Mouse (Mus musculus) embryonic facial prominence, embryonic 13.5 days (tissue): Measurements from ENCODE around the gene Gm10722. TPM values are rescaled to one million over a fixed set of nuclear protein-coding genes. Genes with fewer than 3 reads are reported as not detected.
"Not testable (repeated sequence)": the region's sequence is repeated elsewhere in the genome, so short reads cannot be mapped to it uniquely, and the experiment has no call there.

Experiments used
- ATAC-seq: fragments of 200-750 bp; cut with Nextera tagmentation; 2 replicates; pipeline ENCODE4 v1.8.0; 2017; ENCODE audit warnings: low read depth; ENCODE audit not compliant: insufficient number of reproducible peaks, insufficient read depth, low FRiP score, low TSS enrichment
- H3K27ac ChIP-seq: fragments of 300-500 bp; sonication (generic); 2 replicates; pipeline ENCODE4 v1.5.1; 2015; ENCODE audit warnings: moderate library complexity, mild to moderate bottlenecking, inconsistent platforms
- H3K27me3 ChIP-seq: fragments of 300-500 bp; sonication (generic); 2 replicates; pipeline ENCODE4 v1.6.1; 2015; ENCODE audit warnings: mild to moderate bottlenecking, inconsistent platforms
- H3K36me3 ChIP-seq: fragments of 300-500 bp; sonication (generic); 2 replicates; pipeline ENCODE4 v1.6.1; 2015; ENCODE audit warnings: mild to moderate bottlenecking, inconsistent platforms
- H3K4me1 ChIP-seq: fragments of 300-500 bp; sonication (generic); 2 replicates; pipeline ENCODE4 v1.6.1; 2015; ENCODE audit warnings: inconsistent platforms
- H3K4me2 ChIP-seq: fragments of 300-500 bp; sonication (generic); 2 replicates; pipeline ENCODE4 v1.6.1; 2015; ENCODE audit warnings: moderate library complexity, mild to moderate bottlenecking, inconsistent platforms
- H3K4me3 ChIP-seq: fragments of 300-500 bp; sonication (generic); 2 replicates; pipeline ENCODE4 v1.5.1; 2015; ENCODE audit warnings: mild to moderate bottlenecking, inconsistent platforms
- H3K9ac ChIP-seq: fragments of 300-500 bp; sonication (generic); 2 replicates; pipeline ENCODE4 v1.6.1; 2015; ENCODE audit warnings: mild to moderate bottlenecking, inconsistent platforms
- H3K9me3 ChIP-seq: fragments of 300-500 bp; sonication (generic); 2 replicates; pipeline ENCODE4 v1.6.1; 2016; ENCODE audit warnings: inconsistent platforms
- WGBS: fragments of 180-500 bp; shearing (Covaris S2); methylation state at CpG from one replicate; pipeline ENCODE4 v1.1.7; 2015; ENCODE audit warnings: mixed read lengths; 5-methylcytosine and 5-hydroxymethylcytosine counted together
- polyA plus RNA-seq: library from polyadenylated mRNA; unstranded; fragments of >200 nt; fragmentation: Nextera tagmentation; extraction: Ambion mirVana; gene quantifications from 2 replicates; pipeline ENCODE4 v1.2.1, GENCODE M21; 2015

Gene Gm10722
- polyA plus RNA-seq, 1 experiment from 2014 or later: not detected

GRCm38 (mm10) chr9:3015896-3016295, 15.2 kb downstream of the Gm10722 start:
- H3K4me1 ChIP-seq, ATAC-seq, H3K36me3 ChIP-seq, H3K9me3 ChIP-seq, H3K27me3 ChIP-seq, H3K27ac ChIP-seq, H3K4me2 ChIP-seq, H3K9ac ChIP-seq, H3K4me3 ChIP-seq: not testable (repeated sequence)
- 75% methylated on average over 6 of the region's 6 CpGs for WGBS

GRCm38 (mm10) chr9:3017108-3017507, 16.4 kb downstream of the Gm10722 start, which contains the start of gene Gm10719:
Gm10719 (plus strand) TSS chr9:3017408.
- H3K4me2 ChIP-seq, H3K27ac ChIP-seq, H3K9me3 ChIP-seq, H3K4me3 ChIP-seq, ATAC-seq, H3K27me3 ChIP-seq, H3K36me3 ChIP-seq, H3K4me1 ChIP-seq, H3K9ac ChIP-seq: not testable (repeated sequence)
- WGBS: 55% methylated on average over 1 of the region's 9 CpGs

DNA sequence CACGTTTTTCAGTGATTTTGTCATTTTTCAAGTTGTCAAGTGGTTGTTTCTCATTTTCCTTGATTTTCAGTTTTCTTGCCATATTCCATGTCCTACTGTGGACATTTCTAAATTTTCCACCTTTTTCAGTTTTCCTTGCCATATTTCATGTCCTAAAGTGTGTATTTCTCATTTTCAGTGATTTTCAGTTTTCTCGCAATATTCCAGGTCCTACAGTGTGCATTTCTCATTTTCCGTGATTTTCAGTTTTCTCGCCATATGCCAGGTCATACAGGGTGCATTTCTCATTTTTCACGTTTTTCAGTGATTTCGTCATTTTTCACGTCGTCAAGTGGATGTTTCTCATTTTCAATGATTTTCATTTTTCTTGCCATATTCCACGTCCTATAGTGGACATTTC, 18.2 kb downstream of the Gm10722 start:
- not testable (repeated sequence) for H3K27ac ChIP-seq, H3K4me3 ChIP-seq, H3K4me1 ChIP-seq, H3K27me3 ChIP-seq, H3K9me3 ChIP-seq, H3K9ac ChIP-seq, H3K36me3 ChIP-seq, ATAC-seq, H3K4me2 ChIP-seq
- 64% methylated on average over 9 of the region's 9 CpGs for WGBS

- H3K4me3 ChIP-seq, H3K4me2 ChIP-seq, H3K9me3 ChIP-seq, H3K4me1 ChIP-seq, H3K36me3 ChIP-seq, H3K9ac ChIP-seq, H3K27ac ChIP-seq, H3K27me3 ChIP-seq: not testable (repeated sequence)
- 77% methylated on average over 17 of the region's 19 CpGs for WGBS
- ATAC-seq: peak; percentile 67; the same call in 1 of the 2 replicates
Measured at GRCm38 (mm10) chr9:3019835-3020727, 19.4 kb downstream of the Gm10722 start.

DNA sequence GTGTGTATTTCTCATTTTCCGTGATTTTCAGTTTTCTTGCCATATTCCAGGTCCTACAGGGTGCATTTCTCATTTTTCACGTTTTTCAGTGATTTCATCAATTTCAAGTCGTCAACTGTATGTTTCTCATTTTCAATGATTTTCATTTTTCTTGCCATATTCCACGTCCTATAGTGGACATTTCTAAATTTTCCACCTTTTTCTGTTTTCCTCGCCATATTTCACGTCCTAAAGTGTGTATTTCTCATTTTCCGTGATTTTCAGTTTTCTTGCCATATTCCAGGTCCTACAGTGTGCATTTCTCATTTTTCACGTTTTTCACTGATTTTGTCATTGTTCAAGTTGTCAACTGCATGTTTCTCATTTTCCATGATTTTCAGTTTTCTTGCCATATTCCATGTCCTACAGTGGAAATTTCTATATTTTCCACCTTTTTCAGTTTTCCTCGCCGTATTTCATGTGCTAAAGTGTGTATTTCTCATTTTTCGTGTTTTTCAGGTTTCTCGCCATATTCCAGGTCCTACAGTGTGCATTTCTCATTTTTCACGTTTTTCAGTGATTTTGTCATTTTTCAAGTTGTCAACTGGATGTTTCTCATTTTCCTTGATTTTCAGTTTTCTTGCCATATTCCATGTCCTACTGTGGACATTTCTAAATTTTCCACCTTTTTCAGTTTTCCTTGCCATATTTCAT, 21.7 kb downstream of the Gm10722 start:
- H3K4me3 ChIP-seq, H3K4me2 ChIP-seq, ATAC-seq, H3K4me1 ChIP-seq, H3K36me3 ChIP-seq, H3K27me3 ChIP-seq, H3K9ac ChIP-seq, H3K27ac ChIP-seq, H3K9me3 ChIP-seq: not testable (repeated sequence)
- 73% methylated on average over 11 of the region's 13 CpGs for WGBS

GRCm38 (mm10) chr9:3023312-3023984, 22.7 kb downstream of the Gm10722 start, which contains the start of gene Gm10718:
Gm10718 (plus strand) TSS chr9:3023547.
- H3K4me2 ChIP-seq, H3K4me1 ChIP-seq, H3K27ac ChIP-seq, H3K4me3 ChIP-seq, ATAC-seq, H3K27me3 ChIP-seq, H3K36me3 ChIP-seq, H3K9me3 ChIP-seq, H3K9ac ChIP-seq: not testable (repeated sequence)
- WGBS: 76% methylated on average over 12 of the region's 13 CpGs

DNA sequence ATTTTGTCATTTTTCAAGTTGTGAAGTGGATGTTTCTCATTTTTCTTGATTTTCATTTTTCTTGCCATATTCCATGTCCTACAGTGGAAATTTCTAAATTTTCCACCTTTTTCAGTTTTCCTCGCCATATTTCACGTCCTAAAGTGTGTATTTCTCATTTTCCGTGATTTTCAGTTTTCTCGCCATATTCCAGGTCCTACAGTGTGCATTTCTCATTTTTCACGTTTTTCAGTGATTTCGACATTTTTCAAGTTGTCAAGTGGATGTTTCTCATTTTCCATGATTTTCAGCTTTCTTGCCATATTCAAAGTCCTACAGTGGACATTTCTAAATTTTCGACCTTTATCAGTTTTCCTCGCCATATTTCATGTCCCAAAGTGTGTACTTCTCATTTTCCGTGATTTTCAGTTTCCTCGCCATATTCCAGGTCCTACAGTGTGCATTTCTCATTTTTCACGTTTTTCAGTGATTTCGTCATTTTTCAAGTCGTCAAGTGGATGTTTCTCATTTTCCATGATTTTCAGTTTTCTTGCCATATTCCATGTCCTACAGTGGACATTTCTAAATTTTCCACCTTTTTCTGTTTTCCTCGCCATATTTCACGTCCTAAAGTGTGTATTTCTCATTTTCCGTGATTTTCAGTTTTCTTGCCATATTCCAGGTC, 23.4 kb downstream of the Gm10722 start:
- H3K4me1 ChIP-seq, ATAC-seq, H3K4me2 ChIP-seq, H3K9ac ChIP-seq, H3K27ac ChIP-seq, H3K36me3 ChIP-seq, H3K4me3 ChIP-seq, H3K27me3 ChIP-seq, H3K9me3 ChIP-seq: not testable (repeated sequence)
- WGBS: 77% methylated on average over 16 of the region's 16 CpGs

DNA sequence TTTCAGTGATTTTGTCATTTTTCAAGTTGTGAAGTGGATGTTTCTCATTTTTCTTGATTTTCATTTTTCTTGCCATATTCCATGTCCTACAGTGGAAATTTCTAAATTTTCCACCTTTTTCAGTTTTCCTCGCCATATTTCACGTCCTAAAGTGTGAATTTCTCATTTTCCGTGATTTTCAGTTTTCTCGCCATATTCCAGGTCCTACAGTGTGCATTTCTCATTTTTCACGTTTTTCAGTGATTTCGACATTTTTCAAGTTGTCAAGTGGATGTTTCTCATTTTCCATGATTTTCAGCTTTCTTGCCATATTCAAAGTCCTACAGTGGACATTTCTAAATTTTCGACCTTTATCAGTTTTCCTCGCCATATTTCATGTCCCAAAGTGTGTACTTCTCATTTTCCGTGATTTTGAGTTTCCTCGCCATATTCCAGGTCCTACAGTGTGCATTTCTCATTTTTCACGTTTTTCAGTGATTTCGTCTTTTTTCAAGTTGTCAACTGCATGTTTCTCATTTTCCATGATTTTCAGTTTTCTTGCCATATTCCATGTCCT, 24.3 kb downstream of the Gm10722 start, which contains the start of gene Gm10717:
Gene Gm10717, plus strand, starts transcription at position 506 of the 556 bp plus-strand sequence.
- not testable (repeated sequence) for H3K27me3 ChIP-seq, H3K9me3 ChIP-seq, H3K4me2 ChIP-seq, H3K27ac ChIP-seq, H3K9ac ChIP-seq, H3K36me3 ChIP-seq, H3K4me3 ChIP-seq, ATAC-seq, H3K4me1 ChIP-seq
- WGBS: 70% methylated on average over 12 of the region's 12 CpGs

GRCm38 (mm10) chr9:3025653-3026052, 24.9 kb downstream of the Gm10722 start:
- H3K9ac ChIP-seq, H3K27me3 ChIP-seq, H3K36me3 ChIP-seq, H3K9me3 ChIP-seq, ATAC-seq, H3K4me2 ChIP-seq, H3K27ac ChIP-seq, H3K4me1 ChIP-seq, H3K4me3 ChIP-seq: not testable (repeated sequence)
- WGBS: 73% methylated on average over 5 of the region's 6 CpGs

DNA sequence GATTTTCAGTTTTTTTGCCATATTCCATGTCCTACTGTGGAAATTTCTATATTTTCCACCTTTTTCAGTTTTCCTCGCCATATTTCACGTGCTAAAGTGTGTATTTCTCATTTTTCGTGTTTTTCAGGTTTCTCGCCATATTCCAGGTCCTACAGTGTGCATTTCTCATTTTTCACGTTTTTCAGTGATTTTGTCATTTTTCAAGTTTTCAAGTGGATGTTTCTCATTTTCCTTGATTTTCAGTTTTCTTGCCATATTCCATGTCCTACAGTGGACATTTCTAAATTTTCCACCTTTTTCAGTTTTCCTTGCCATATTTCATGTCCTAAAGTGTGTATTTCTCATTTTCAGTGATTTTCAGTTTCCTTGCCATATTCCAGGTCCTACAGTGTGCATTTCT, 25.4 kb downstream of the Gm10722 start:
- 75% methylated on average over 5 of the region's 5 CpGs for WGBS
- not testable (repeated sequence) for ATAC-seq, H3K9me3 ChIP-seq, H3K36me3 ChIP-seq, H3K4me3 ChIP-seq, H3K9ac ChIP-seq, H3K4me2 ChIP-seq, H3K27me3 ChIP-seq, H3K4me1 ChIP-seq, H3K27ac ChIP-seq

GRCm38 (mm10) chr9:3026741-3027140, 26.0 kb downstream of the Gm10722 start:
- not testable (repeated sequence) for H3K9me3 ChIP-seq, H3K4me1 ChIP-seq, H3K4me3 ChIP-seq, ATAC-seq, H3K27me3 ChIP-seq, H3K9ac ChIP-seq, H3K27ac ChIP-seq, H3K4me2 ChIP-seq, H3K36me3 ChIP-seq
- WGBS: 68% methylated on average over 9 of the region's 9 CpGs
